Mouse (Mus musculus): Measurements from ENCODE around the gene Rapgef6. TPM values are rescaled to one million over a fixed set of nuclear protein-coding genes. Genes with fewer than 3 reads are reported as not detected.

Rapgef6 gene
- total RNA-seq (2023): 161 to 178 TPM (median 169 TPM) in 4 replicates

GRCm38 (mm10) chr11:54522529-54523430 is at the start of gene Rapgef6:
Gene Rapgef6 (plus strand): TSS chr11:54522847.

Other genes with a start within 250 kb of the Rapgef6 start
- not detected in 4 replicates for gene Acsl6, start 219.0 kb upstream of the Rapgef6 start, total RNA-seq (2023)
- not detected in 4 replicates for gene Meikin, start 152.2 kb upstream of the Rapgef6 start, total RNA-seq (2023)
- 33.9 to 38.4 TPM (median 36.4 TPM) in 4 replicates for gene Fnip1, start 84.6 kb upstream of the Rapgef6 start, total RNA-seq (2023)

Data from B cell, adult 62 days (primary cell).